Mouse (Mus musculus): ENCODE results near the gene Vav3.

DNA sequence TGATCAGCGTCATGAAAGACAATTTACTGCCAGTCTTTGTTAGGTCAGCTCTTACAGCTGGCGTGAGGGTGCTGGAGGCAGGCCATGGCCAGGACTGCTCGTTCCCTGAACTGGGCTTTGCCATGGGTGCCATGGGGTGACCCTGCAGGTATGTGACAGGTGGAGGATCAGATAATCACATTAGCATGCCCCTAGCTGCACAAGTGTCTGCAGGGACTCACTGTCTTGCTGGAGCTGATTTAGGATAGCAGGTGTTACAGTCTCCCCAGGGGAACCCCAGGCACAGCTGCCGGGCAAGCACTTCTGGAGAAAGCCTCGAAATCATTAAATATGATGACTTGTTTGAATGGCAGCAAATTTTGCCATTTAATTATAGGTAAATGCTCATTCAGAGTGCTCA, 156.0 kb downstream of the Vav3 start:
- no peak for TF ChIP-seq POLR2A (IDR thresholded peaks at IDR 0.05; ENCODE audit: extremely low read depth, insufficient read depth, low read length)
- no peak for TF ChIP-seq CTCF (IDR thresholded peaks at IDR 0.05; ENCODE audit: extremely low read depth, insufficient read depth, low read length)

All from cortical plate, adult 2 months (tissue).